Mouse (Mus musculus) neural tube, embryonic 12.5 days (tissue): Measurements from ENCODE around the gene S100a11. TPM values are rescaled to one million over a fixed set of nuclear protein-coding genes. Genes with fewer than 3 reads are reported as not detected.

Experiments used
- ATAC-seq: fragments of 200-750 bp; cut with Nextera tagmentation; 2 replicates; pipeline ENCODE4 v1.8.0; 2017; ENCODE audit warnings: low read depth, mild to moderate bottlenecking, moderate TSS enrichment, moderate library complexity; ENCODE audit not compliant: low FRiP score
- H3K27ac ChIP-seq: fragments of 300-500 bp; sonication (generic); 2 replicates; pipeline ENCODE4 v1.5.1; 2016
- H3K27me3 ChIP-seq: fragments of 300-500 bp; sonication (generic); replicated peaks from 2 replicates; pipeline ENCODE4 v1.6.1; 2016; ENCODE audit warnings: mild to moderate bottlenecking
- H3K36me3 ChIP-seq: fragments of 300-500 bp; sonication (generic); 2 replicates; pipeline ENCODE4 v1.6.1; 2016; ENCODE audit warnings: mild to moderate bottlenecking
- H3K4me1 ChIP-seq: fragments of 300-500 bp; sonication (generic); 2 replicates; pipeline ENCODE4 v1.6.1; 2016
- H3K4me2 ChIP-seq: fragments of 300-500 bp; sonication (generic); replicated peaks from 2 replicates; pipeline ENCODE4 v1.6.1; 2016; ENCODE audit warnings: mild to moderate bottlenecking
- H3K4me3 ChIP-seq: fragments of 300-500 bp; sonication (generic); 2 replicates; pipeline ENCODE4 v1.5.1; 2016
- H3K9ac ChIP-seq: fragments of 300-500 bp; sonication (generic); 2 replicates; pipeline ENCODE4 v1.6.1; 2016; ENCODE audit warnings: mild to moderate bottlenecking
- H3K9me3 ChIP-seq: fragments of 300-500 bp; sonication (generic); 2 replicates; pipeline ENCODE4 v1.6.1; 2016; ENCODE audit warnings: mild to moderate bottlenecking
- WGBS: fragments of 180-500 bp; shearing (Covaris S2); methylation state at CpG from one replicate; pipeline ENCODE4 v1.1.7; 2016; 5-methylcytosine and 5-hydroxymethylcytosine counted together
- polyA plus RNA-seq: library from polyadenylated mRNA; unstranded; fragments of >200 nt; fragmentation: Nextera tagmentation; extraction: Ambion mirVana; gene quantifications from 2 replicates; pipeline ENCODE4 v1.2.1, GENCODE M21; 2016

Gene S100a11
- polyA plus RNA-seq, 1 experiment from 2014 or later = 324 TPM

DNA sequence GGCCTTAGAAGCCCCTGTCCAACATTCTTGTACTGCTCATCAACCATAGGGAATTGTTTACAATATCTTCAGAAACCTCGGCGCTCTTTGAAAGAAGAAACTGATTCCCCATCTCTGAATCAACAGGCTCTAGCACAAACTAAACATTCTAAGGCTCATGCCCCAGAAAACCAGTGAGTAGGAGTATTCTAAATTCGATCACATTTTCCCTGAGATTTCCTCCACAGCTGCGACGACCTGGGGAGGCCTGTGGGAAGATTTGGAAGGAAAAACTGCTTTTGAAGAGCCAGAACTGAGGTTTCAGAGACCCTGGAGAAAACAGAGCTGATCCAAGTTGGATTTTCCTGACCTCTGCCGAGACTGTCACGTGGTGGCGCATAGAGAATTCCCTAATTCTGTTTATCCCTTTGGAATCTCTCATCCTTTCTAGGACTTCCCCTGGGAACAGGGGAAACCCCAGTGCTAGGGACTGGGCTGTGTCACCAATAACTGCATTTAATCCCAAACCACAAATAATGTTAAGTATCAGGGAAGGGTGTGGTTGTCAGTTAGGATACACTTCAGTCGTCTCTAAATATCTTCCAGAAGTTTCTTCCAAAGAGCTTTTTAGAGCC, 33.6 kb downstream of the S100a11 start:
- H3K4me2 ChIP-seq = peak overlapping the region; percentile 89; the same call in 1 of the 2 replicates
- no peak overlapping the region for H3K4me3 ChIP-seq
- ATAC-seq = no peak
- no peaks in the 10 kb centered on the region for H3K9me3 ChIP-seq
- 73% methylated on average over 9 of the region's 9 CpGs for WGBS
- H3K36me3 ChIP-seq = no peaks in the 10 kb centered on the region
- H3K27me3 ChIP-seq = peaks cover 8% of the 10 kb centered on the region
- H3K27ac ChIP-seq = no peak overlapping the region
- no peak overlapping the region for H3K9ac ChIP-seq
- peaks cover 7% of the 10 kb centered on the region; the same call in 1 of the 2 replicates for H3K4me1 ChIP-seq

DNA sequence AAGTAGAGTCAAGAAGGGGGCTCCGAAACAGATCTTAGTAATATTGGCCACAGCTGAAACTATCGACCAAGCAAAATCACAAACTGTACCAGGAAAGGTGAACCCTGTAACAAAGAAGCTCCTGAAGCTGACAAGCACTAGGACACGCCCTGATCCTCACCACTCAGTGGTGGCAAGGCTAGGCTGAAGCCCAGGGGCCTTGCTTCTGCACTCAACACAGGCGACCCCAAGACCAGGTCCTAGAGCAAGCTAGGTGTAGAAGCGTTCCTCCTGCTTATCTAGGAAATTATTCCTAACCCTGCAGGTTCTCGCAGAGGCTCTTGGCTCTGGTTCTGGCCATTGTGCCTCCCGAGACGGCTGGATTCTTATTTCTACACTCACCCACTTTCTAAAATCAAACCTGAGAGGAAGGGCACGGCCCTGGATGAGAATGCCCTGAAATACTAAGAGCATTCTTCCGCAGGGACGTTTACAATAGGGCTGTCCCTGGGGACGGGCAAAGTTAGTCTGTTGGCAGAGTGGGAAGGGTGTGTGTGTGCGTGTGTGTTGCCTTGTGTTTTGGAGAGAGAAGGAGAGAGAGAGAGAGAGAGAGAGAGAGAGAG, 34.2 kb downstream of the S100a11 start:
- peak; percentile 33 for ATAC-seq
- peak overlapping the region; percentile 89 for H3K4me2 ChIP-seq
- H3K4me3 ChIP-seq = peak overlapping the region; percentile 49
- no peaks in the 10 kb centered on the region for H3K36me3 ChIP-seq
- H3K9me3 ChIP-seq = no peaks in the 10 kb centered on the region
- WGBS = 20% methylated on average over 13 of the region's 13 CpGs
- H3K27me3 ChIP-seq = peaks cover 8% of the 10 kb centered on the region
- H3K27ac ChIP-seq = no peak overlapping the region
- H3K9ac ChIP-seq = peak overlapping the region; percentile 3; the same call in 1 of the 2 replicates
- peaks cover 7% of the 10 kb centered on the region; the same call in 1 of the 2 replicates for H3K4me1 ChIP-seq

DNA sequence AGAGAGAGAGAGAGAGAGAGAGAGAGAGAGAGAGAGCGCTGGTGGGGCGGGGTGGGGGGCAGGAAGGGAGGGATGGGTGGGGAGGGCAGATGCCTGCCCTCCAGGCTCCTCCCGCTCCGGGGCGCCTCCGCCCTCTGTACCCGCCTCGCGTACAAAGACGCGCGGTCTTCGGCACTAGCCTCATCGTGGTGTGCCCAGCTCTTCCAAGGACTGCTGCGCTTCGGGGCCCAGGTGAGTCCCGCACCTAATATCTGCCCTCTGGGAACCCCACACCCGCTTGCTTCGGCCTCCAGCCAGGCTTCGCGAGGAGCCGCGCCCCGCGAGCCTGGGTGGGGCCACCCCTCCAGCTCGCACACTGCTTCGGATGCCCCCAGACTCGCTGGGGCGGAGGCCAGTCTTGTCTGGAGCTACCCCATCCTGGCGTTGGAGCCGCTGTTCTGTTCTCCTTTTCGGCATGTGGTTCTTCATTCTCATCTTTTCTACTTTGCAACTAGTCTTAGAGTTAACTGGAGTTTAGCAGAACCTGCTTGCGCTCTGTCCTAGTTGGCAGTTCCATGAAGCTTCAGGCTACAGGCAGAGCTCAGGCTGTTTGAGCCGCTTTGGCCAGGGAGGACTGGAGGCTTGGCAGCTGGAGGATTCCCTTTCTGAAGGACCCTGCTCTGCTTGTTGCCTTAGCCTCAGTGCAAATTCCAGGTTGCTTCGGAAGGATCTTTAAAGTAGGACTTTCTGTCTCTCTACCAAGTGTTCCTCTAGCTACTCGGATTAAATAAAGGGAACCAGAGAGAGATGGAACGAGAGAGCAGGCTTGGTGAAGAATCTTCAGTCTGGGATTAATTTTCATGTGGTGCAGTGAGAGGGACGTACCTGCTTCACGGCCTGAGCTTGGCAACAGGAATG, 34.9 kb downstream of the S100a11 start, which contains the start of gene S100a10:
S100a10 (plus strand) TSS at position 100 of the 897 bp plus-strand sequence.
- 4% methylated on average over 37 of the region's 39 CpGs for WGBS
- peak; percentile 80 for ATAC-seq
- H3K27ac ChIP-seq = peak within 1 kb of the TSS; percentile 37; the same call in 1 of the 2 replicates

DNA sequence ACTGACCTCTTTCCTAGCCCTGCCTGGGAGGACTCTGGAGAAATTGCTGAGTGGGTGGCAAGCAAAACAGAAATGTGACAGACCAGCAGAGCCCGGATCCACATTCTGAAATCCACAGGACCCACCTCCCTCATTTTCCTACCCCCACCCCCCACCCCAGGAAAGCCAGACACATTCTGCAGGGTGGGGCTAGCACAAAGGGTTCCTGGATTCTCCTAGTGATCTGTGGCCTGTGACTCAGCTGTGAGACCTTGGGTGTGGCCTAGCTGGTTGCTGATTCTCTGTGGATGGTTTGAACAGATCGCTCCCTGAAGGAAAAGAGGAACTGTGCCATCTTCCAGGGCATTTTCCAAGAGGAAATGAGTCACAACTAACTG, 35.6 kb downstream of the S100a11 start:
- Histone ChIP-seq H3K4me1 (peaks cover 7% of the 10 kb centered on the region; the same call in 1 of the 2 replicates), H3K4me3 (peak overlapping the region; percentile 49), H3K4me2 (peak overlapping the region; percentile 89), H3K27ac (no peak overlapping the region), H3K36me3 (no peaks in the 10 kb centered on the region), H3K27me3 (peaks cover 8% of the 10 kb centered on the region), H3K9me3 (no peaks in the 10 kb centered on the region), H3K9ac (peak overlapping the region; percentile 66; the same call in 1 of the 2 replicates)
- ATAC-seq = peak; percentile 51
- 21% methylated on average over 2 of the region's 2 CpGs for WGBS

More for the DNA sequence above, 34.9 kb downstream of the S100a11 start, which contains the start of gene S100a10:
- Histone ChIP-seq H3K36me3 (no peaks in the 10 kb centered on the region), H3K4me1 (peaks cover 7% of the 10 kb centered on the region; the same call in 1 of the 2 replicates), H3K27me3 (peaks cover 8% of the 10 kb centered on the region), H3K9me3 (no peaks in the 10 kb centered on the region), H3K4me2 (peak within 1 kb of the TSS; percentile 89), H3K4me3 (peak within 1 kb of the TSS; percentile 49), H3K9ac (peak within 1 kb of the TSS; percentile 66)

GRCm38 (mm10) chr3:93556599-93556998, 36.3 kb downstream of the S100a11 start:
- no peak overlapping the region for H3K27ac ChIP-seq
- 82% methylated on average over 1 of the region's 1 CpGs for WGBS
- H3K27me3 ChIP-seq = peaks cover 8% of the 10 kb centered on the region
- no peaks in the 10 kb centered on the region for H3K36me3 ChIP-seq
- H3K4me3 ChIP-seq = no peak overlapping the region
- H3K9ac ChIP-seq = no peak overlapping the region
- no peaks in the 10 kb centered on the region for H3K9me3 ChIP-seq
- H3K4me2 ChIP-seq = peak overlapping the region; percentile 89
- ATAC-seq = no peak
- H3K4me1 ChIP-seq = peaks cover 7% of the 10 kb centered on the region; the same call in 1 of the 2 replicates

GRCm38 (mm10) chr3:93557471-93557870, 37.2 kb downstream of the S100a11 start:
- Histone ChIP-seq H3K27me3 (peaks cover 8% of the 10 kb centered on the region), H3K4me1 (peaks cover 7% of the 10 kb centered on the region; the same call in 1 of the 2 replicates), H3K9me3 (no peaks in the 10 kb centered on the region), H3K27ac (no peak overlapping the region), H3K36me3 (no peaks in the 10 kb centered on the region), H3K4me2 (no peak overlapping the region), H3K9ac (no peak overlapping the region), H3K4me3 (no peak overlapping the region)
- no peak for ATAC-seq
- 69% methylated on average over 4 of the region's 4 CpGs for WGBS

GRCm38 (mm10) chr3:93559961-93560360, 39.7 kb downstream of the S100a11 start:
- no peak overlapping the region for H3K4me3 ChIP-seq
- H3K4me2 ChIP-seq = no peak overlapping the region

GRCm38 (mm10) chr3:93562372-93562771, 42.1 kb downstream of the S100a11 start:
- H3K4me3 ChIP-seq = no peak overlapping the region
- ATAC-seq = no peak
- no peaks in the 10 kb centered on the region for H3K9me3 ChIP-seq
- H3K36me3 ChIP-seq = no peaks in the 10 kb centered on the region
- no peak overlapping the region for H3K4me2 ChIP-seq
- no peaks in the 10 kb centered on the region for H3K27me3 ChIP-seq
- no peak overlapping the region for H3K9ac ChIP-seq
- no peaks in the 10 kb centered on the region for H3K4me1 ChIP-seq
- H3K27ac ChIP-seq = no peak overlapping the region
- 85% methylated on average over 2 of the region's 2 CpGs for WGBS

More at GRCm38 (mm10) chr3:93559961-93560360, 39.7 kb downstream of the S100a11 start:
- Histone ChIP-seq H3K4me1 (peaks cover 2% of the 10 kb centered on the region; the same call in 1 of the 2 replicates), H3K9ac (no peak overlapping the region), H3K36me3 (no peaks in the 10 kb centered on the region), H3K9me3 (no peaks in the 10 kb centered on the region), H3K27me3 (peaks cover 3% of the 10 kb centered on the region), H3K27ac (no peak overlapping the region)
- WGBS = 94% methylated on average over 6 of the region's 6 CpGs
- ATAC-seq = no peak

DNA sequence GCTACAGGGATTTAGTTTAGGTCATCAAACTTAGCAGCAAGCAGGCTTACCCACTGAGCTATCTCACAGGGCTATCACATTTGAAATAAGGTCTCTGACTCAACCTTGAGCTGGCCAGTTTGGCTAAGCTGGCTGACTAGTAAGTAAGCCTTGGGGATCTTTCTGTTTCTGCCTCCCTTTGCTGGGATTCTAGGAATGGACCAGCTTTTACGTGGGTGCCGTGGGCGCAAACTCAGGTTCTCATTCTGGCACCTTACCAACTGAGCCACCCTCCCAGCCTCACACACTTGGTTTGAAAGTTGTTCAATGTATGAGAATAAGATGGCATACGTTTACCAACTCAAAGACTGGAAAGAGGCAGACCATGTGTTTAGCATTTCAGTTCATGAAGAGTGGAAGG, 42.9 kb downstream of the S100a11 start:
- no peak for ATAC-seq
- Histone ChIP-seq H3K9me3 (no peaks in the 10 kb centered on the region), H3K4me2 (no peak overlapping the region), H3K4me3 (no peak overlapping the region), H3K9ac (no peak overlapping the region), H3K27me3 (no peaks in the 10 kb centered on the region), H3K36me3 (no peaks in the 10 kb centered on the region), H3K27ac (no peak overlapping the region), H3K4me1 (no peaks in the 10 kb centered on the region)
- 93% methylated on average over 4 of the region's 4 CpGs for WGBS

- Histone ChIP-seq H3K4me3 (no peak overlapping the region), H3K36me3 (no peaks in the 10 kb centered on the region), H3K27me3 (no peaks in the 10 kb centered on the region), H3K4me2 (no peak overlapping the region), H3K27ac (no peak overlapping the region), H3K9ac (no peak overlapping the region), H3K9me3 (no peaks in the 10 kb centered on the region), H3K4me1 (no peaks in the 10 kb centered on the region)
- WGBS = 86% methylated on average over 3 of the region's 3 CpGs
- no peak for ATAC-seq
Measured at GRCm38 (mm10) chr3:93566892-93567291, 46.6 kb downstream of the S100a11 start.

DNA sequence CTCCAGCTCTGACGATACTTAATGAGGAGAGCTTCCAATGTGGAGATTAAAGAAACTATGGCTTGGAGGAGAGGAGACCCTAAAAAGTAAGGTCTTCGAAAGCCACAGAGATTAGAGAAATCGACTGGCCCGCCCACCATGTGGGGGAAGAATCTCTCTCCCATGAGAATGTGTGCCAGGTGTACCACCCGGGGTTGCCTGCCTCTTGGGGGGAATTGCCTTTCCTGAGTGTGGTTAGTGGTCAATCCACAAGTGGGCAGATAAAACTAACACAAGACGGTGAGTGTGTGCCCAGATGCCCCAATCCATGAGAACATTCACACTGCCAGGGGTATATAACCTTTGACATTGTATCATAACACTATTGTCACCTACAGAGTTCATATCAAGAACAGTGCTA, 47.4 kb downstream of the S100a11 start:
- whole genome bisulfite sequencing = 91% methylated on average over 6 of the region's 6 CpGs
- no peak overlapping the region for H3K4me3 ChIP-seq
- H3K9ac ChIP-seq = no peak overlapping the region
- no peak for ATAC-seq
- H3K4me2 ChIP-seq = no peak overlapping the region
- H3K27ac ChIP-seq = no peak overlapping the region
- H3K27me3 ChIP-seq = no peaks in the 10 kb centered on the region
- no peaks in the 10 kb centered on the region for H3K9me3 ChIP-seq
- no peaks in the 10 kb centered on the region for H3K4me1 ChIP-seq
- H3K36me3 ChIP-seq = no peaks in the 10 kb centered on the region
